Mouse (Mus musculus): Measurements from ENCODE around the gene Tprn.

Tprn gene

DNA sequence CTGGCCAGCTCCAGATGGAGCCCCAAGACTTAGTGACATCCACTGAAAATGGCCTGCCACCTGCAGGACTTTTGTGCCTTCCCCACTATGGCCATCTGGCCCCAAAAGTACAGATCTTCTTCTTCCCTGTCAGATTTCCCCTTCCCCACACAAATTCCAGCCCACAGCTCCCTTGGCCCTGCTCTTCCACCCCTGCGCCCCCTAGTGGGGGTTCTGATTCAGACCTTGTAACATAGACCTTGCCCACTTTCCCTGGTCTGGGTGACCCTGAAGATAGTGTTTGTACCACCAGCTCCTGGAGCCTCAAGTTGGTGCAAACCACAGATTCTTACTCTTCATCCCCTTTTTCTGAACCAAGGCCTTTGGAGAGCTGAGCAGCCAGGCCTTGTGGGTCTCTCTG, 30.4 kb downstream of the Tprn start:
- in situ Hi-C loops (cut with MboI): no loop called here

DNA sequence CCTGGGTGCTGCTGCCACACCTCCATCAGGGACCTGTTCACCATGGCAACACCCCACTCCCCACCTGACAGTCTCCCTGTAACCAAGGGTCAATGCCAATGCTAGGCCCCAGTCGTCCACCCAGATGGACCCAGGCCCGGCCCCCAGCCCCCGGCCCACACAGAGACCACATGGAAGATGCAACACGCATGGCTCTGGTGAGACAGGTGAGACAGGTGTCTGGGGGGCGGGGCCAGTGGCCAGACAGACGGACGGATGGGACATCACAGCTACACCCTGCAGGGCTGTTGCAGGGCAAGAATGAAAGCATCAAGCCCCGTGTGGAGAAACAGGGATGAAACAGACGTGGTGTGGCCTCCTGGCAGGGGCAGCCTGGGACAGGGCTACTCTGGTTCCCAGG, 31.3 kb downstream of the Tprn start:
- in situ Hi-C loops (cut with MboI): no loop called here

GRCm38 (mm10) chr2:25297093-25297492, 34.7 kb downstream of the Tprn start:
- in situ Hi-C loops (cut with MboI): no loop called here

GRCm38 (mm10) chr2:25298046-25298445, 35.6 kb downstream of the Tprn start:
- in situ Hi-C loops (cut with MboI): no loop called here

DNA sequence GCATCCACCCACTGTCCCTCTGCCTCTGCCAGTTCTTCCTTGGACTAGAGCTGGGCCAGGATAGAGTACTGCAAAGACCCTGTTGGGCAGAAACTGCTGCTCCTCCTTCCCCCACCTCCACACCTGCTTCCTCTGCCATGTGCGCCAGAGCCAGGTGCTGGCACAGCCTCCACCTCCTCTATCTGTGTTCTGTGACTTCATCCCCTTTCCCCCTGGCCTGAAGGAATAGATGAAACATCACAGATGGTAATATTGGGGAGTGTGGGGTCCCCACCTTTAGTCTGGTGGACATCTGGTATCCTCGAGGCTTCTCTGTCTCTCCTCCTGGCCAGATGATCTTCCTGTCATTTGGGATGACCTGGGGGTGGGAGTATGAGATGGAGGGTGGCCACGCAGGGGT, 41.0 kb downstream of the Tprn start:
- in situ Hi-C loops (cut with MboI): no loop called here

GRCm38 (mm10) chr2:25303931-25304656, 41.7 kb downstream of the Tprn start:
- in situ Hi-C loops (cut with MboI): no loop called here

GRCm38 (mm10) chr2:25304657-25305541, 42.5 kb downstream of the Tprn start:
- in situ Hi-C loops (cut with MboI): no loop called here

DNA sequence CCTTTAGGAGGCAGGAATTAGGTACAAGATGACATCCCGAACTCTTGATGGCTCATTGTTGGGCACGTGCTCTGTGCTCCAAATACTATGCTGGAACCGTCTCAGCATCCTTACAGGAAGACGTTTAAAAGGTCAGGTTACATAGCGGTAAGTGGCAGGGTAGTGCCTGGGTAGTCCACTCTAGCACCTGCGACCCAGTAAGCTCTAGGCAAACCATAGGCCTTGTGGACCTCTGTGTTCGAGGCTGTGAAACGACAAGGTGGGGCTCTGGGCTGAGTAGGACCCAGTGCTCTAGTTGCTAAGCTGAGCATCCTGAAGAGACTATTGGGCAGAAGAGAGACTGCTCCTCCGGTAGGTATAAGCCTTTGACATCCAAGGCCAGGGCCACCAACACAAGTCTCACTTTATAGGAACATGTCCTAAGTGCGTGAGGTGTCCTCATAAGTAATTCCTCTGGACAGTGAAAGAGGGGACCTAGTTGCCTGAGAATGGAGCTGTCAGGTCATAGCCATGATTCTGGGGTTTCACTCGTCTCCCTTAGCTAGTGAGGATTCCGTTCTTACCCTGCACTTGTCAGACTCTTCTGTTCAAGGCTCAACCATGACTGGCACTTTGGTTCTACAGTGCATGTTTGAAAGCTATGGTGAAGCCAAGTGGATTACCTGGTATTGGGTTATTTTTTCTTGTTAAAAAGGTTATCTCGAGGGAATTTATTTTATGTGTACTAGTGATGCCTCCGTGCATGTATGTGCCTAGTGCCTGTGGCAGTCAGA, 43.4 kb downstream of the Tprn start:
- in situ Hi-C loops (cut with MboI): no loop called here

DNA sequence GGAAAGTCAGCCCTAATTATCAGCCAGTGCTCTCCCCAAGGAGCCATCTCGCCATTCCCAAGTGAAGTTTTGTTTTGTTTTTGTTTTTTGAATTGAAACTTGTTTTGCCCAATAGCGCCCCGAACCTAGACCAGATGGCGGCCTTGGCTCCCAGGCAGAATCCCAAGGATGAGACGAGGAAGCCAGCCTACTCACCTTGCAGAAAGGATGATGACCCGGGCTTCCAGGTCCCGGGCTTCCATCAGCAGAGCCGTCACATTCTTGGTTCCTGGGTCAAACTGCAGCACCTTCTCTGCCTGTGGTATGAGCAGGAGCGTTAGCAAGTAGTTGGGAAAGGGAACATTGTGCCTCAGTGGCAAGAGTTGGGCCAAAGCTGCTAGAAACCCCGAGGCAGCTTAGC, 47.8 kb downstream of the Tprn start:
- in situ Hi-C loops (cut with MboI): no loop called here

GRCm38 (mm10) chr2:25310969-25311368, 48.6 kb downstream of the Tprn start:
- in situ Hi-C loops (cut with MboI): no loop called here

GRCm38 (mm10) chr2:25311491-25311891, 49.1 kb downstream of the Tprn start:
- in situ Hi-C loops (cut with MboI): no loop called here

- in situ Hi-C loops (cut with MboI): no loop called here
Measured at GRCm38 (mm10) chr2:25318119-25318966, 55.9 kb downstream of the Tprn start.

GRCm38 (mm10) chr2:25318971-25319773, 56.8 kb downstream of the Tprn start, which contains the start of gene Grin1:
Grin1 (minus strand) TSS chr2:25319187.
- in situ Hi-C loops (cut with MboI): no loop called here
